Mouse (Mus musculus) forebrain, postnatal 0 days (tissue): ENCODE measurements around the gene Hectd4. TPM values are rescaled to one million over a fixed set of nuclear protein-coding genes. Genes with fewer than 3 reads are reported as not detected.
A peak's percentile ranks its signal among the peaks of the same experiment; 100 is the strongest.
"Not testable (repeated sequence)": the region's sequence is repeated elsewhere in the genome, so short reads cannot be mapped to it uniquely, and the experiment has no call there.

ENCODE experiments used
- ATAC-seq: fragments of 200-750 bp; cut with Nextera tagmentation; 2 replicates; pipeline ENCODE4 v1.8.0; 2017; ENCODE audit warnings: mild to moderate bottlenecking, moderate library complexity
- DNase-seq: peaks from one replicate; pipeline ENCODE4 v3.0.0-alpha.2; 2015
- H3K27ac ChIP-seq: fragments of 300-500 bp; sonication (generic); 2 replicates; pipeline ENCODE4 v1.5.1; 2014; ENCODE audit warnings: low read depth, mild to moderate bottlenecking, antibody characterized with exemption, low read length, moderate library complexity, mixed read lengths
- H3K27me3 ChIP-seq: fragments of 300-500 bp; sonication (generic); 2 replicates; pipeline ENCODE4 v1.6.1; 2014; ENCODE audit warnings: mild to moderate bottlenecking, low read length, mixed read lengths; ENCODE audit not compliant: insufficient read depth
- H3K36me3 ChIP-seq: fragments of 300-500 bp; sonication (generic); 2 replicates; pipeline ENCODE4 v1.6.1; 2014; ENCODE audit warnings: mild to moderate bottlenecking, moderate library complexity; ENCODE audit not compliant: insufficient read depth
- H3K4me1 ChIP-seq: fragments of 300-500 bp; sonication (generic); 2 replicates; pipeline ENCODE4 v1.6.1; 2014; ENCODE audit warnings: antibody characterized with exemption; ENCODE audit not compliant: insufficient read depth
- H3K4me2 ChIP-seq: fragments of 300-500 bp; sonication (generic); 2 replicates; pipeline ENCODE4 v1.6.1; 2014; ENCODE audit warnings: low read depth, mild to moderate bottlenecking, moderate library complexity
- H3K4me3 ChIP-seq: fragments of 300-500 bp; sonication (generic); 2 replicates; pipeline ENCODE4 v1.5.1; 2014; ENCODE audit warnings: low read depth, low read length, mixed read lengths
- H3K9ac ChIP-seq: fragments of 300-500 bp; sonication (generic); 2 replicates; pipeline ENCODE4 v1.6.1; 2014; ENCODE audit warnings: mild to moderate bottlenecking
- H3K9me3 ChIP-seq: fragments of 300-500 bp; sonication (generic); 2 replicates; pipeline ENCODE4 v1.6.1; 2016; ENCODE audit warnings: low read length
- CTCF ChIP-seq: sonication (generic); IDR thresholded peaks from 2 replicates; pipeline ENCODE4 v1.5.1; 2016; ENCODE audit warnings: antibody characterized with exemption, control low read depth, low read depth
- WGBS: fragments of 180-500 bp; shearing (Covaris S2); extraction: QIAGEN DNeasy Blood & Tissue Kit; methylation state at CpG from one replicate; pipeline ENCODE4 v1.1.7; 2014; 5-methylcytosine and 5-hydroxymethylcytosine counted together
- polyA plus RNA-seq: library from polyadenylated mRNA; unstranded; fragments of >200 nt; fragmentation: Nextera tagmentation; extraction: Ambion mirVana; gene quantifications from 2 replicates; pipeline ENCODE4 v1.2.1, GENCODE M21; 2015
- total RNA-seq: library from RNA; depleted of rRNA; stranded (reverse); fragments of >200 nt; gene quantifications from 2 replicates; pipeline ENCODE4 v1.2.3, GENCODE M21; 2014

The Hectd4 gene
- total and polyA plus RNA-seq, 2 experiments from 2014 or later: 14.0 to 107 TPM

GRCm38 (mm10) chr5:121224856-121225255 lies 4.8 kb downstream of the Hectd4 start:
- DNase-seq (no peak), ATAC-seq (no peak)
- 65% methylated on average over 3 of the region's 3 CpGs for WGBS
- H3K4me3 ChIP-seq: no peak overlapping the region
- H3K4me1 ChIP-seq: peaks cover 8% of the 10 kb centered on the region
- H3K4me2 ChIP-seq: no peak overlapping the region
- TF ChIP-seq CTCF: no peak
- no peak overlapping the region for H3K9ac ChIP-seq
- H3K27ac ChIP-seq: no peak overlapping the region
- no peaks in the 10 kb centered on the region for H3K27me3 ChIP-seq
- H3K9me3 ChIP-seq: no peaks in the 10 kb centered on the region
- no peaks in the 10 kb centered on the region for H3K36me3 ChIP-seq

- 89% methylated on average over 2 of the region's 2 CpGs for WGBS
- H3K27me3 ChIP-seq: no peaks in the 10 kb centered on the region
- no peak for TF ChIP-seq CTCF
- H3K4me3 ChIP-seq: no peak overlapping the region
- H3K27ac ChIP-seq: no peak overlapping the region
- no peak overlapping the region for H3K9ac ChIP-seq
- no peak for ATAC-seq
- H3K4me1 ChIP-seq: peaks cover 8% of the 10 kb centered on the region
- H3K4me2 ChIP-seq: no peak overlapping the region
- no peak for DNase-seq
- no peaks in the 10 kb centered on the region for H3K36me3 ChIP-seq
- H3K9me3 ChIP-seq: no peaks in the 10 kb centered on the region
Observed at GRCm38 (mm10) chr5:121225854-121226253, 5.8 kb downstream of the Hectd4 start.

GRCm38 (mm10) chr5:121226406-121226805 lies 6.4 kb downstream of the Hectd4 start:
- ATAC-seq: no peak

GRCm38 (mm10) chr5:121226845-121227244 lies 6.8 kb downstream of the Hectd4 start:
- H3K9ac ChIP-seq: no peak overlapping the region
- H3K27ac ChIP-seq: no peak overlapping the region
- ATAC-seq (no peak), DNase-seq (no peak)
- 79% methylated on average over 4 of the region's 4 CpGs for WGBS
- H3K27me3 ChIP-seq: no peaks in the 10 kb centered on the region
- TF ChIP-seq CTCF: no peak
- H3K4me1 ChIP-seq: peaks cover 8% of the 10 kb centered on the region
- H3K4me3 ChIP-seq: no peak overlapping the region
- H3K36me3 ChIP-seq: no peaks in the 10 kb centered on the region
- H3K4me2 ChIP-seq: no peak overlapping the region
- no peaks in the 10 kb centered on the region for H3K9me3 ChIP-seq

More at GRCm38 (mm10) chr5:121226406-121226805, 6.4 kb downstream of the Hectd4 start:
- no peak for TF ChIP-seq CTCF
- H3K9me3 ChIP-seq: no peaks in the 10 kb centered on the region
- DNase-seq: no peak
- H3K36me3 ChIP-seq: no peaks in the 10 kb centered on the region
- H3K4me2 ChIP-seq: no peak overlapping the region
- no peaks in the 10 kb centered on the region for H3K27me3 ChIP-seq
- H3K9ac ChIP-seq: no peak overlapping the region
- H3K4me1 ChIP-seq: peaks cover 8% of the 10 kb centered on the region
- H3K27ac ChIP-seq: no peak overlapping the region
- no peak overlapping the region for H3K4me3 ChIP-seq
- WGBS: 63% methylated on average over 3 of the region's 3 CpGs

- not testable (repeated sequence) for H3K9me3 ChIP-seq, ATAC-seq, H3K9ac ChIP-seq, H3K27ac ChIP-seq, DNase-seq, H3K4me3 ChIP-seq, H3K36me3 ChIP-seq, H3K4me2 ChIP-seq, H3K4me1 ChIP-seq, H3K27me3 ChIP-seq
- 67% methylated on average over 1 of the region's 1 CpGs for WGBS
Observed at GRCm38 (mm10) chr5:121227330-121227729, 7.3 kb downstream of the Hectd4 start.

GRCm38 (mm10) chr5:121229182-121229581 lies 9.2 kb downstream of the Hectd4 start:
- H3K27me3 ChIP-seq: no peaks in the 10 kb centered on the region
- H3K4me2 ChIP-seq: no peak overlapping the region
- no peaks in the 10 kb centered on the region for H3K4me1 ChIP-seq
- WGBS: 95% methylated on average over 2 of the region's 2 CpGs
- H3K9ac ChIP-seq: no peak overlapping the region
- no peaks in the 10 kb centered on the region for H3K9me3 ChIP-seq
- no peak for TF ChIP-seq CTCF
- no peak overlapping the region for H3K27ac ChIP-seq
- no peak for ATAC-seq
- H3K36me3 ChIP-seq: no peaks in the 10 kb centered on the region
- no peak for DNase-seq
- no peak overlapping the region for H3K4me3 ChIP-seq

- Histone ChIP-seq H3K27ac (no peak overlapping the region), H3K4me2 (no peak overlapping the region), H3K4me1 (no peaks in the 10 kb centered on the region), H3K9ac (no peak overlapping the region), H3K4me3 (no peak overlapping the region), H3K27me3 (no peaks in the 10 kb centered on the region), H3K36me3 (no peaks in the 10 kb centered on the region), H3K9me3 (no peaks in the 10 kb centered on the region)
- WGBS: 95% methylated on average over 9 of the region's 9 CpGs
- no peak for TF ChIP-seq CTCF
- DNase-seq (no peak), ATAC-seq (no peak)
Observed at GRCm38 (mm10) chr5:121230811-121231210, 10.8 kb downstream of the Hectd4 start.

- no peaks in the 10 kb centered on the region for H3K36me3 ChIP-seq
- no peak overlapping the region for H3K4me3 ChIP-seq
- no peak for ATAC-seq
- H3K4me1 ChIP-seq: no peaks in the 10 kb centered on the region
- no peak overlapping the region for H3K4me2 ChIP-seq
- 93% methylated on average over 1 of the region's 1 CpGs for WGBS
- 0 out of 2 replicates have a peak, but pooled peaks have one; percentile 23 for TF ChIP-seq CTCF
- H3K9me3 ChIP-seq: no peaks in the 10 kb centered on the region
- no peak for DNase-seq
- no peaks in the 10 kb centered on the region for H3K27me3 ChIP-seq
- H3K9ac ChIP-seq: no peak overlapping the region
- no peak overlapping the region for H3K27ac ChIP-seq
Observed at GRCm38 (mm10) chr5:121232789-121233188, 12.8 kb downstream of the Hectd4 start.
